Comparison of ENCODE assay signal across 10 mouse cellular contexts in genomic region chr15:81035417-81036162, GRCm38 (mm10). TPM values are rescaled to one million over a fixed set of nuclear protein-coding genes. Genes with fewer than 3 reads are reported as not detected.
DNase-seq lines count a peak whose midpoint lies in the region; ATAC-seq lines count a peak whose summit lies in the region.
"Had no signal": no experiment of that assay in that cellular context is flagged by ENCODE, and none has a peak within 500 bp of the region (broad histone marks: within the 10 kb centered on the region; RNA-seq: fewer than 3 reads in every experiment).

No protein-coding gene starts in this region.

- peak; percentile 45 for DNase-seq in kidney, postnatal 10 days
- no peak for DNase-seq in kidney, adult 11 months
- peak; percentile 35 for DNase-seq in CD4-positive helper T cell, adult 2 months (ENCODE audit: low read depth, low spot score)
- DNase-seq in CD8-positive naive resting alpha-beta T cell, adult 2 months (ENCODE audit: low read depth in 2 of 2, low spot score in 2 of 2): peak; percentile 60 to 61
- no peak for DNase-seq in right cerebral cortex, postnatal 10 days (ENCODE audit: low spot score in 2 of 2)
- no peak for DNase-seq in retina, embryonic 14.5 days (ENCODE audit: low spot score)
- no peak for DNase-seq in right cerebral cortex, postnatal 36 days (ENCODE audit: low spot score in 2 of 2)

- peak; percentile 40 for ATAC-seq in inflammation-experienced regulatory T-cells, adult 6 months
- ATAC-seq: forebrain, embryonic 13.5 days; midbrain, embryonic 15.5 days had no signal

RNA-seq across cellular contexts. Expression of gene Sgsm3, which starts 58.0 kb away (rescaled TPM):
- polyA plus RNA-seq in inflammation-experienced regulatory T-cells, adult 6 months (2017; shearing (Covaris generic)): 1 to 10 TPM; 3.1 to 4.5 (median 3.5) TPM

Comparison
In these comparisons a context has a peak if more than half of its experiments do, and no peak if none do; other contexts are left out.
1. DNase-seq: peak in kidney, postnatal 10 days (single experiment), CD4-positive helper T cell, adult 2 months (single experiment) and CD8-positive naive resting alpha-beta T cell, adult 2 months (2 of 2); none in kidney, adult 11 months (single experiment), right cerebral cortex, postnatal 10 days (0 of 2), retina, embryonic 14.5 days (single experiment) and right cerebral cortex, postnatal 36 days (0 of 2).